Mouse (Mus musculus): ENCODE data around the gene Prdx1.

The Prdx1 gene

DNA sequence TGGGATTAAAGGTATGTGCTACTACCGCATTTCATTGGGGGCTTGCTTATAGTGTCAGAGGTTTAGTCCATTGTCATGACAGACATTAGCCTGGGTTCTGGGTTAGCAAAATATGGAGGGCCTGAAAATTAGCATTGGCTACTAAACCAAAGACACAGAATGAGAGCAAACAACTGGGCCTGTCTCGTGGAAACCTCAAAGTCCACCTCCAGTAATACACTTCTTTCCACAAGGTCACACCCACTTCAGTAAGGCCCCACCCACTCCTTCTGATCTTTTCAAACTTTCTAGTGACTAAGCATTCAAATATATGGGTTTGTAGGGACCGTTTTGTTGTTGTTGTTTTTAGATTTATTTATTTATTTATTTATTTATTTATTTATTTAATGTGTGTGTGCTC lies 44.2 kb downstream of the Prdx1 start:
- DNase-seq (ENCODE audit: low spot score), result no peak

DNA sequence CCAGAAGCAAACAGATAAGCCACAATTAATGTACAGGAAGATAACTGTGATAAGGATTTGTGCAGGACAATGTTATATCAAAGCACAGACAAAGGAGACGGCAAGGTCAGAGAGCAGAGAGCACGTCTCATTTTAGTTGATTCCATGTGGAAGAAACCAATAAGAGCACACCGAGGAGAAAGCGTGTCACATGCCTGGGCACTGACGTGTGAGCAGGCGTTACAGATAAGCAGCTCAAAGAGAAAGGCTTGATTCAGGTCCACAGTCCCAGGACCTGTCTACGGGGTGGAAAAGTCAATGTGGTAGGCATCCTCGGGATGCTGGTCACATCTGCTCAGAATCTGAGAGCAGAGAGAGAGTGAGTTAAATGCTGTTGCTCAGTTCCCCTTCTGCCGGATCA lies 45.7 kb downstream of the Prdx1 start:
- no peak for DNase-seq (ENCODE audit: low spot score)

DNA sequence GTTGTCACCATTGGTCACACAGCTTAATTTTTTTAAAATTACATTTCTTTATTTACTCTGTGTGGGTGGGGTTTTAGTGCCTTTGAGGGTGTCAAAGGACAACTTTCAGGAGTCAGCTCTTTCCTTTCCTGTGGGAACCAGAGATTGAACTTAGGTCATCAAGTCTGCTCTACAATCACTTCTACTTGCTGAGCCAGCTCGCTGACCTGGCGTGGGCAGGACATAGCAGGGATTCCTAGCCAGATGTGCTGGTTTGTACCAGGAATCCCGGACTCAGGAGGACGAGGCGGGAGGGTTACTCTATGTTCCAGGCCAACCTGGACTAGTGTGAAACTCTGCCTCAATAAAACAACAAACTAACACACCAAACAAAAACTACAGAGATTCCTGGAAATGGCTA lies 47.0 kb downstream of the Prdx1 start:
- no peak for DNase-seq (ENCODE audit: low spot score)

DNA sequence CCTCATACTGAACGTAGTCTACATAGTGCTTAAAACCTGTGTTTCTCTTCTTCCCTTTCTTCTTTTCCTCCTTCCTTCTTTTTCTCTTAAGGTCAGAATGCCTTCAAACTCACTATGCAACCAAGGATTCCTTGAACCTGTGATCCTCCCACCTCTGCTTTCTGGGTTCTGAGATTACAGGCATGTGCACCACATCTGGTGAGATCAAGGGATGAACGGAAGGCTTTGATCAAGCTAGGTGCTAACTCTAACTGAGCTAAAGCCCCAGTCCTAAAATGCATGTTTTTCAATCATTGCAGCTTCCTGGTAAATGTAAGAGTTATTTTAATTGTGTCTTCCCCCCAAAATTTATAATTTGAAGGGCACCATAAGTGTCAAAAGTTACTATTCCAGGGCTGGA lies 49.7 kb downstream of the Prdx1 start:
- DNase-seq (ENCODE audit: low spot score), result no peak

DNA sequence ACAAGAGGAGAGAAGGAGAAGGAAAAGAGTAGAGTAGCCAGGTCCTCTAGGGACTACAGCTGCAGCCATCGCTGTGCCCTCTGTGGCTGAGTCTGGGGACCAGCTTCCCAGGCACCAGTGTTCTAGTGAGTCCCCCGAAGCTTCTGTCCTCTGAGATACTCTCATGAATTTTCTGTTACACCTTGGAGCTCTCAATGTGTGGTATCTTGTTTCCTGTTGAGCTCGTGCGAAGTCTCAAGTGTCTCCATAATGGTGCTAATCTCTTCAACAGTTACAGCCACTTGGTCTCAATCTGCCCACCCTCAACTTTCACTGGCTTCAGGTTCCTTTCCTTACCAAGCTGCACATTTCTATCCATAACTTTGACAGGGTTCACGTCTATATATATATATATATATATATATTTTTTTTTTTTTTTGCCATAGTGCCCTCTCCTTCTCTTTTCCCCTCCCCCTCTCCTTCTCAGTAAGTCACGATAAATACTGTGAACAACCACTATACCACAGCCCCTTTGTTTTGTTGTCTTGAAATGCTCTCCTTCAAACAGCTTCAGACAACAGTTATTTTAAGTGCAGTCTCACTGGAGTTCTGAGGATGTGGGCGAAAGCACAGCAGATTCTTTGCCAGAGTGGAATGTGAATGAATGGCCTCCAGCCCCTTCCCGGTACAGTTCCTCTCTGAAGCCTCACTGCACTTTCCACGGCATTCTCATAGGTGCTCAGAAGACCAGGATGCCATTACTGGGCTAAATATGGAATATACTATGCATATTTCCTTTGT lies 53.8 kb downstream of the Prdx1 start:
- DNase-seq (ENCODE audit: low spot score), result no peak

DNA sequence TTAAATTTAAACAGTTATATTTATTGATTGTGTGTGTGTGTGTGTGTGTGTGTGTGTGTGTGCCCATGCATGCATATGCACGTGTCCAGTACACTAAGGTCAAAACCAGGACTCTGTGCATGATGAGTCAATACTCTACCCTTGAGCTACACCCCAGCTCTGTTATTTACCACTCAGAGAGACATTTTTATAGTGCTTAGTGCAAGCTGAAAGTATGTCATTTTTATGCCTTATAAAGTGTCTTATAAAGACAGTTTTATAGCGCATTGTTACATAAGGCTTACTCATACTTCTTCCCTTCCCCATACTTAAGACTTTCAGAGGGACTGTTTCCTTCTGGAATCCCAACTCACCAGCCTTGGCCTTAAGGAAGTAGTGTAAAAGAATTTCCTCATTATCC lies 64.4 kb downstream of the Prdx1 start:
- DNase-seq (ENCODE audit: low spot score), result no peak

Data from lung, postnatal 25 days (tissue).